Mouse (Mus musculus) limb, embryonic 14.5 days (tissue): ENCODE measurements around the gene Ntn1. TPM values are rescaled to one million over a fixed set of nuclear protein-coding genes. Genes with fewer than 3 reads are reported as not detected.

Experiments used
- ATAC-seq: fragments of 200-750 bp; cut with Nextera tagmentation; 2 replicates; pipeline ENCODE4 v1.8.0; 2017; ENCODE audit warnings: low read depth, moderate number of reproducible peaks, moderate TSS enrichment; ENCODE audit not compliant: low FRiP score
- DNase-seq: peaks from one replicate; pipeline ENCODE4 v3.0.0-alpha.2; 2015; ENCODE audit warnings: low spot score
- H3K27ac ChIP-seq: fragments of 300-500 bp; sonication (generic); replicated peaks from 2 replicates; pipeline ENCODE4 v1.5.1; 2014; ENCODE audit warnings: low read depth, mild to moderate bottlenecking, low read length, moderate library complexity, mixed read lengths
- H3K27me3 ChIP-seq: fragments of 300-500 bp; sonication (generic); 2 replicates; pipeline ENCODE4 v1.6.1; 2014; ENCODE audit warnings: low read length, mixed read lengths; ENCODE audit not compliant: control insufficient read depth, insufficient read depth
- H3K36me3 ChIP-seq: fragments of 300-500 bp; sonication (generic); 2 replicates; pipeline ENCODE4 v1.6.1; 2014; ENCODE audit warnings: mild to moderate bottlenecking, low read length, moderate library complexity, mixed read lengths; ENCODE audit not compliant: control insufficient read depth, insufficient read depth
- H3K4me1 ChIP-seq: fragments of 300-500 bp; sonication (generic); 2 replicates; pipeline ENCODE4 v1.6.1; 2014; ENCODE audit warnings: antibody characterized with exemption, low read length, mixed read lengths; ENCODE audit not compliant: control insufficient read depth, insufficient read depth
- H3K4me2 ChIP-seq: fragments of 300-500 bp; sonication (generic); replicated peaks from 2 replicates; pipeline ENCODE4 v1.6.1; 2014; ENCODE audit warnings: low read depth, mild to moderate bottlenecking, low read length, moderate library complexity; ENCODE audit not compliant: severe bottlenecking
- H3K4me3 ChIP-seq: fragments of 300-500 bp; sonication (generic); replicated peaks from 2 replicates; pipeline ENCODE4 v1.5.1; 2014; ENCODE audit warnings: low read length
- H3K9ac ChIP-seq: fragments of 300-500 bp; sonication (generic); 2 replicates; pipeline ENCODE4 v1.6.1; 2014; ENCODE audit warnings: mild to moderate bottlenecking, low read depth, low read length, moderate library complexity; ENCODE audit not compliant: severe bottlenecking
- H3K9me3 ChIP-seq: fragments of 300-500 bp; sonication (generic); 2 replicates; pipeline ENCODE4 v1.6.1; 2016; ENCODE audit warnings: low read length; ENCODE audit not compliant: control insufficient read depth
- POLR2A ChIP-seq: fragments of 200-500 bp; IDR thresholded peaks from 2 replicates; pipeline ENCODE4 v1.8.0; 2012; ENCODE audit warnings: inconsistent platforms, mild to moderate bottlenecking, moderate library complexity, borderline replicate concordance; ENCODE audit not compliant: insufficient read depth, insufficient read length; ENCODE audit errors: extremely low read depth
- WGBS: fragments of 180-500 bp; shearing (Covaris S2); extraction: QIAGEN DNeasy Blood & Tissue Kit; methylation state at CpG from one replicate; pipeline ENCODE4 v1.1.7; 2014; 5-methylcytosine and 5-hydroxymethylcytosine counted together
- polyA plus RNA-seq, 2 experiments: library from polyadenylated mRNA; depleted of rRNA in 1 of 2; stranded (reverse) in 1 of 2; unstranded in 1 of 2; fragments of >200 nt; fragmentation: Nextera tagmentation in 1 of 2; extraction: Ambion mirVana in 1 of 2; gene quantifications; 2 replicates each; pipeline versions ENCODE4 v1.2.1 to v1.2.3; 2012 to 2014

Gene Ntn1
- polyA plus RNA-seq, 2 experiments = 4.7 to 18.5 TPM

- Histone ChIP-seq H3K4me3 (no peak overlapping the region), H3K27ac (no peak overlapping the region), H3K9me3 (no peaks in the 10 kb centered on the region), H3K36me3 (no peaks in the 10 kb centered on the region), H3K9ac (no peak overlapping the region), H3K4me1 (peaks cover 12% of the 10 kb centered on the region), H3K27me3 (peaks cover 18% of the 10 kb centered on the region), H3K4me2 (no peak overlapping the region)
- TF ChIP-seq POLR2A = no peak
- 29% methylated on average over 5 of the region's 5 CpGs for whole genome bisulfite sequencing
- no peak for ATAC-seq
- no peak for DNase-seq
Observed at GRCm38 (mm10) chr11:68378419-68378818, 22.2 kb downstream of the Ntn1 start.

GRCm38 (mm10) chr11:68373105-68373504, 27.5 kb downstream of the Ntn1 start:
- no peak for ATAC-seq
- no peak overlapping the region for H3K4me3 ChIP-seq
- no peak for TF ChIP-seq POLR2A
- no peaks in the 10 kb centered on the region for H3K36me3 ChIP-seq
- no peaks in the 10 kb centered on the region for H3K9me3 ChIP-seq
- H3K4me1 ChIP-seq = peaks cover 9% of the 10 kb centered on the region
- H3K27me3 ChIP-seq = no peaks in the 10 kb centered on the region
- no peak overlapping the region for H3K9ac ChIP-seq
- 53% methylated on average over 10 of the region's 10 CpGs for WGBS
- no peak overlapping the region for H3K4me2 ChIP-seq
- no peak for DNase-seq
- no peak overlapping the region for H3K27ac ChIP-seq

GRCm38 (mm10) chr11:68371609-68372008, 29.0 kb downstream of the Ntn1 start:
- no peak for TF ChIP-seq POLR2A
- Histone ChIP-seq H3K4me3 (no peak overlapping the region), H3K4me1 (peaks cover 9% of the 10 kb centered on the region), H3K4me2 (no peak overlapping the region), H3K9ac (no peak overlapping the region), H3K36me3 (no peaks in the 10 kb centered on the region), H3K27ac (no peak overlapping the region), H3K9me3 (no peaks in the 10 kb centered on the region), H3K27me3 (no peaks in the 10 kb centered on the region)
- WGBS = 47% methylated on average over 11 of the region's 11 CpGs
- no peak for ATAC-seq
- DNase-seq = no peak

GRCm38 (mm10) chr11:68356901-68357300, 43.7 kb downstream of the Ntn1 start:
- no peak overlapping the region for H3K4me2 ChIP-seq
- WGBS = 70% methylated on average over 8 of the region's 8 CpGs
- H3K36me3 ChIP-seq = no peaks in the 10 kb centered on the region
- H3K27ac ChIP-seq = no peak overlapping the region
- no peaks in the 10 kb centered on the region for H3K4me1 ChIP-seq
- DNase-seq = no peak
- ATAC-seq = no peak
- no peaks in the 10 kb centered on the region for H3K27me3 ChIP-seq
- H3K9ac ChIP-seq = no peak overlapping the region
- no peaks in the 10 kb centered on the region for H3K9me3 ChIP-seq
- no peak overlapping the region for H3K4me3 ChIP-seq
- no peak for TF ChIP-seq POLR2A

- Histone ChIP-seq H3K27ac (no peak overlapping the region), H3K9me3 (no peaks in the 10 kb centered on the region), H3K27me3 (no peaks in the 10 kb centered on the region), H3K4me2 (no peak overlapping the region), H3K4me3 (no peak overlapping the region), H3K4me1 (no peaks in the 10 kb centered on the region), H3K36me3 (no peaks in the 10 kb centered on the region), H3K9ac (no peak overlapping the region)
- ATAC-seq (no peak), DNase-seq (no peak)
- WGBS = 63% methylated on average over 8 of the region's 8 CpGs
- TF ChIP-seq POLR2A = no peak
Observed at GRCm38 (mm10) chr11:68355561-68355960, 45.1 kb downstream of the Ntn1 start.

- no peak overlapping the region for H3K4me3 ChIP-seq
- H3K27ac ChIP-seq = no peak overlapping the region
- WGBS = 80% methylated on average over 3 of the region's 3 CpGs
- H3K4me1 ChIP-seq = no peaks in the 10 kb centered on the region
- ATAC-seq = no peak
- H3K9ac ChIP-seq = no peak overlapping the region
- TF ChIP-seq POLR2A = no peak
- H3K9me3 ChIP-seq = no peaks in the 10 kb centered on the region
- no peaks in the 10 kb centered on the region for H3K27me3 ChIP-seq
- no peak for DNase-seq
- H3K36me3 ChIP-seq = no peaks in the 10 kb centered on the region
- no peak overlapping the region for H3K4me2 ChIP-seq
Observed at GRCm38 (mm10) chr11:68354848-68355247, 45.8 kb downstream of the Ntn1 start.
